Mouse (Mus musculus) thymus, adult 2 months (tissue): Measurements from ENCODE around the gene Mum1. TPM values are rescaled to one million over a fixed set of nuclear protein-coding genes. Genes with fewer than 3 reads are reported as not detected.

Experiments used
- DNase-seq: peaks from one replicate; pipeline ENCODE4 v3.0.0; 2021
- H3K27ac ChIP-seq: fragments of 200-500 bp; 2 replicates; pipeline ENCODE4 v1.5.1; 2012; ENCODE audit warnings: low read length, control low read depth; ENCODE audit not compliant: control insufficient read depth, insufficient read depth
- H3K27me3 ChIP-seq: fragments of 200-500 bp; 2 replicates; pipeline ENCODE4 v1.6.1; 2012; ENCODE audit warnings: mild to moderate bottlenecking, low read length, moderate library complexity, mixed read lengths; ENCODE audit not compliant: control insufficient read depth, insufficient read depth
- H3K36me3 ChIP-seq: fragments of 200-500 bp; 2 replicates; pipeline ENCODE4 v1.6.1; 2012; ENCODE audit warnings: mild to moderate bottlenecking, low read length, moderate library complexity; ENCODE audit not compliant: control insufficient read depth, insufficient read depth
- H3K4me1 ChIP-seq: fragments of 200-500 bp; replicated peaks from 2 replicates; pipeline ENCODE4 v1.6.1; 2012; ENCODE audit warnings: low read length; ENCODE audit not compliant: control insufficient read depth, insufficient read depth
- H3K4me3 ChIP-seq: fragments of 200-500 bp; 2 replicates; pipeline ENCODE4 v1.5.1; 2012; ENCODE audit warnings: mild to moderate bottlenecking, low read length, control low read depth, moderate library complexity; ENCODE audit not compliant: control insufficient read depth, insufficient read depth
- CTCF ChIP-seq: fragments of 200-500 bp; IDR thresholded peaks from 2 replicates; pipeline ENCODE4 v1.5.1; 2012; ENCODE audit warnings: mild to moderate bottlenecking, control low read depth, low read length, moderate library complexity, borderline replicate concordance; ENCODE audit not compliant: control insufficient read depth, poor library complexity, insufficient read depth; ENCODE audit errors: extremely low read depth
- POLR2A ChIP-seq: fragments of 200-500 bp; IDR thresholded peaks from 2 replicates; pipeline ENCODE4 v1.6.1; 2012; ENCODE audit warnings: mild to moderate bottlenecking, low read length, control low read depth, moderate library complexity; ENCODE audit not compliant: control insufficient read depth, poor library complexity, insufficient read depth; ENCODE audit errors: extremely low read depth
- WGBS: fragments of 180-500 bp; shearing (Covaris S2); methylation state at CpG from one replicate; pipeline ENCODE4 v1.1.7; 2018; 5-methylcytosine and 5-hydroxymethylcytosine counted together
- polyA plus RNA-seq: library from polyadenylated mRNA; depleted of rRNA; stranded (reverse); fragments of >200 nt; gene quantifications from 2 replicates; pipeline ENCODE4 v1.2.3, GENCODE M21; 2012

Gene Mum1
- polyA plus RNA-seq, 1 experiment, result 111 TPM

- H3K4me1 ChIP-seq, result peaks cover 41% of the 10 kb centered on the region
- TF ChIP-seq CTCF (peak; percentile 58), POLR2A (peak; percentile 79)
- H3K27ac ChIP-seq, result no peak overlapping the region
- peak overlapping the region; percentile 76 for H3K4me3 ChIP-seq
- 0 out of 2 replicates have a peak, but pooled peaks cover 3% of the 10 kb centered on the region for H3K36me3 ChIP-seq
- peak; percentile 98 for DNase-seq
- WGBS, result 1% methylated on average over 81 of the region's 81 CpGs
- no peaks in the 10 kb centered on the region for H3K27me3 ChIP-seq
Measured at GRCm38 (mm10) chr10:80264341-80265148, 38.3 kb downstream of the Mum1 start.

- Histone ChIP-seq H3K27me3 (no peaks in the 10 kb centered on the region), H3K4me3 (peak overlapping the region; percentile 76), H3K4me1 (peaks cover 42% of the 10 kb centered on the region), H3K27ac (no peak overlapping the region), H3K36me3 (0 out of 2 replicates have a peak, but pooled peaks cover 3% of the 10 kb centered on the region)
- WGBS, result 1% methylated on average over 18 of the region's 18 CpGs
- no peak for DNase-seq
- TF ChIP-seq POLR2A (no peak), CTCF (no peak; the same call in 1 of the 2 replicates)
Measured at GRCm38 (mm10) chr10:80265149-80265486, 38.9 kb downstream of the Mum1 start.

GRCm38 (mm10) chr10:80270099-80270498, 43.9 kb downstream of the Mum1 start:
- H3K36me3 ChIP-seq, result peaks cover 9% of the 10 kb centered on the region; the same call in 1 of the 2 replicates
- TF ChIP-seq CTCF, result no peak
- no peak overlapping the region for H3K27ac ChIP-seq
- no peak overlapping the region for H3K4me3 ChIP-seq
- H3K27me3 ChIP-seq, result no peaks in the 10 kb centered on the region
- peaks cover 46% of the 10 kb centered on the region for H3K4me1 ChIP-seq
- no peak for DNase-seq
- 34% methylated on average over 2 of the region's 2 CpGs for WGBS

- Histone ChIP-seq H3K4me1 (peaks cover 43% of the 10 kb centered on the region), H3K36me3 (peaks cover 11% of the 10 kb centered on the region), H3K27ac (peak overlapping the region; percentile 27; the same call in 1 of the 2 replicates), H3K4me3 (no peak overlapping the region), H3K27me3 (no peaks in the 10 kb centered on the region)
- DNase-seq, result no peak
- WGBS, result 57% methylated on average over 6 of the region's 6 CpGs
- TF ChIP-seq POLR2A (no peak), CTCF (no peak)
Measured at GRCm38 (mm10) chr10:80270734-80271181, 44.5 kb downstream of the Mum1 start.

GRCm38 (mm10) chr10:80271186-80271843, 45.1 kb downstream of the Mum1 start:
- 21% methylated on average over 5 of the region's 5 CpGs for WGBS
- Histone ChIP-seq H3K4me3 (no peak overlapping the region), H3K27ac (peak overlapping the region; percentile 27; the same call in 1 of the 2 replicates), H3K4me1 (peaks cover 40% of the 10 kb centered on the region), H3K36me3 (peaks cover 15% of the 10 kb centered on the region), H3K27me3 (no peaks in the 10 kb centered on the region)
- no peak for TF ChIP-seq CTCF
- TF ChIP-seq POLR2A, result no peak
- DNase-seq, result no peak

GRCm38 (mm10) chr10:80271870-80272585, 45.8 kb downstream of the Mum1 start:
- Histone ChIP-seq H3K4me3 (no peak overlapping the region), H3K4me1 (peaks cover 35% of the 10 kb centered on the region), H3K36me3 (peaks cover 20% of the 10 kb centered on the region), H3K27ac (peak overlapping the region; percentile 24; the same call in 1 of the 2 replicates), H3K27me3 (no peaks in the 10 kb centered on the region)
- no peak for DNase-seq
- WGBS, result 85% methylated on average over 8 of the region's 8 CpGs
- TF ChIP-seq CTCF, result no peak
- TF ChIP-seq POLR2A, result no peak
